ENCODE assay signal across 8 mouse cellular contexts in the genomic region with DNA sequence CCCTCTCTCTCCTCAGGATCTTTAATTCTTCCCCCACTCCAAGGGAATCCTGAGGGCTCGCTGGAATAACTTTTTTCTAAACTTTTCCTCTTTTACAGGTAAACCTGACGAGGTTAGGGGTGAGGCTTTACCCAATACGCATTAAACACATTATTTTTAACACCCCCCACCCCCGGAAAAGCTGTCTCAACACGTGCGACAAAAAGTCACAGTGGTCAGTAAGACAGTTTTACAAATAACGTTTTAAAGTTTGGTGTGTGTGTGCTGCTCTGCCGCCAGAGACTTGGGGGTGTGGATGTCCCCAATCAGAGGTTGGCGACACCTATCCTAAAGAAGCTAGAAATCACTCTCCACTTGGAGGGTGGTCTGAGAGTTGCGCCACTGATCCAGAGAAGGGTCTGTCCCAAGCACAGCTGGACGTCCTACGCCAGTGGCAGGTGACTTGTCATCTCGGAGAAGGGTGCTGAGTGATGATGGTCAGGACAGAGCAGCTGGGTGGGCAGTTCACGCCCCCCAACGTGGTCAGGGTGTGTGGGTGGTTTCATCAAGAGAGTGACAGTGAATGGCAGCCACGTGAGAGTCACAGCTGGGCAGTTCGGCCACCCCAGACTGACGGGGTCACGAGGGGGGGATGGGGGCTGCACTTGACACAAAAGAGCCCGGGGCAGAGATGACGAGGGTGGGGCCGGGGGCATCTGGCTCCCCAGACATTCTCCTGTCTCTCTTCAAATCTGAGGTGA. TPM values are rescaled to one million over a fixed set of nuclear protein-coding genes. Genes with fewer than 3 reads are reported as not detected.
DNase-seq lines count a peak whose midpoint lies in the region; ATAC-seq lines count a peak whose summit lies in the region.

No protein-coding gene starts in this region.

- no peaks in the 10 kb centered on the region for H3K9me3 ChIP-seq in heart, embryonic 15.5 days (replicated peaks)
- peaks cover 5% of the 10 kb centered on the region; the same call in 1 of the 2 replicates for H3K9me3 ChIP-seq in limb, embryonic 12.5 days
- no peaks in the 10 kb centered on the region for H3K9me3 ChIP-seq in midbrain, embryonic 15.5 days

- DNase-seq in adrenal gland, adult (ENCODE audit: inconsistent age in 2 of 2, low spot score in 1 of 2), result peak; percentile 58 to 79
- no peak for DNase-seq in adrenal gland, adult 8-10 months
- DNase-seq in thymus, postnatal 25 days, result peak; percentile 44
- no peak for DNase-seq in thymus, postnatal 0 days (ENCODE audit: low spot score)
- DNase-seq in urinary bladder, postnatal 14 days (ENCODE audit: low spot score), result no peak

- ATAC-seq in heart, embryonic 15.5 days (replicated peaks; ENCODE audit: insufficient number of reproducible peaks, insufficient read depth, low FRiP score, low read depth), result 0 out of 2 replicates have a peak, but pooled peaks have one; percentile 2
- ATAC-seq in limb, embryonic 12.5 days (ENCODE audit: insufficient number of reproducible peaks, insufficient read depth, low FRiP score, low TSS enrichment, low read depth), result no peak; the same call in 1 of the 2 replicates
- no peak for ATAC-seq in midbrain, embryonic 15.5 days (replicated peaks)

- peak overlapping the region; percentile 82 for H3K4me3 ChIP-seq in heart, embryonic 15.5 days
- peak overlapping the region; percentile 95 for H3K4me3 ChIP-seq in limb, embryonic 12.5 days (replicated peaks)
- peak overlapping the region; percentile 91 for H3K4me3 ChIP-seq in midbrain, embryonic 15.5 days

- H3K36me3 ChIP-seq in heart, embryonic 15.5 days, result peaks cover 7% of the 10 kb centered on the region
- H3K36me3 ChIP-seq in limb, embryonic 12.5 days, result peaks cover 32% of the 10 kb centered on the region
- H3K36me3 ChIP-seq in midbrain, embryonic 15.5 days (replicated peaks), result peaks cover 10% of the 10 kb centered on the region

- H3K27me3 ChIP-seq in heart, embryonic 15.5 days, result no peaks in the 10 kb centered on the region
- no peaks in the 10 kb centered on the region for H3K27me3 ChIP-seq in limb, embryonic 12.5 days
- H3K27me3 ChIP-seq in midbrain, embryonic 15.5 days (replicated peaks), result no peaks in the 10 kb centered on the region

- peak overlapping the region; percentile 95 for H3K9ac ChIP-seq in heart, embryonic 15.5 days
- H3K9ac ChIP-seq in limb, embryonic 12.5 days (replicated peaks), result peak overlapping the region; percentile 100
- H3K9ac ChIP-seq in midbrain, embryonic 15.5 days, result peak overlapping the region; percentile 100

- WGBS in heart, embryonic 15.5 days, result under 1% methylated on average over 22 of the region's 22 CpGs
- WGBS in limb, embryonic 12.5 days, result under 1% methylated on average over 22 of the region's 22 CpGs
- WGBS in midbrain, embryonic 15.5 days, result under 1% methylated on average over 22 of the region's 22 CpGs

- H3K4me1 ChIP-seq in heart, embryonic 15.5 days (replicated peaks), result peaks cover 67% of the 10 kb centered on the region
- H3K4me1 ChIP-seq in limb, embryonic 12.5 days (replicated peaks), result peaks cover 55% of the 10 kb centered on the region
- peaks cover 64% of the 10 kb centered on the region for H3K4me1 ChIP-seq in midbrain, embryonic 15.5 days

- H3K4me2 ChIP-seq in heart, embryonic 15.5 days, result peak overlapping the region; percentile 97
- peak overlapping the region; percentile 97 for H3K4me2 ChIP-seq in limb, embryonic 12.5 days
- H3K4me2 ChIP-seq in midbrain, embryonic 15.5 days, result peak overlapping the region; percentile 93

- peak overlapping the region; percentile 97 for H3K27ac ChIP-seq in heart, embryonic 15.5 days
- peak overlapping the region; percentile 100 for H3K27ac ChIP-seq in limb, embryonic 12.5 days
- peak overlapping the region; percentile 100 for H3K27ac ChIP-seq in midbrain, embryonic 15.5 days

RNA-seq across cellular contexts. Expression of a gene that starts 1.4 kb away (rescaled TPM):
- total RNA-seq in adrenal gland, adult 8-10 months (2022), result 100 to 1,000 TPM in 2 of 4 experiments, 10 to 100 TPM in 2; 89.8 to 169 (median 115) TPM
- polyA plus RNA-seq in thymus, postnatal 0 days (2015; fragmentation: Nextera tagmentation; extraction: Ambion mirVana), result 10.7 and 13.2 TPM in 2 replicates
- 14.2 and 22.9 TPM in 2 replicates for polyA plus RNA-seq in heart, embryonic 15.5 days (2015; fragmentation: Nextera tagmentation; extraction: Ambion mirVana)
- polyA plus RNA-seq in limb, embryonic 12.5 days (2016; fragmentation: Nextera tagmentation; extraction: Ambion mirVana), result 121 and 124 TPM in 2 replicates
- 98.2 and 102 TPM in 2 replicates for polyA plus RNA-seq in midbrain, embryonic 15.5 days (2015; fragmentation: Nextera tagmentation; extraction: Ambion mirVana)

RNA-seq across cellular contexts. Expression of a gene that starts 27.5 kb away (rescaled TPM):
- total RNA-seq in adrenal gland, adult 8-10 months (2022), result 100 to 1,000 TPM; 138 to 160 (median 154) TPM
- polyA plus RNA-seq in thymus, postnatal 0 days (2015; fragmentation: Nextera tagmentation; extraction: Ambion mirVana), result 194 and 211 TPM in 2 replicates
- polyA plus RNA-seq in heart, embryonic 15.5 days (2015; fragmentation: Nextera tagmentation; extraction: Ambion mirVana), result 129 and 132 TPM in 2 replicates
- 126 and 136 TPM in 2 replicates for polyA plus RNA-seq in limb, embryonic 12.5 days (2016; fragmentation: Nextera tagmentation; extraction: Ambion mirVana)
- 96.8 and 101 TPM in 2 replicates for polyA plus RNA-seq in midbrain, embryonic 15.5 days (2015; fragmentation: Nextera tagmentation; extraction: Ambion mirVana)

RNA-seq across cellular contexts. Expression of a gene that starts 27.5 kb away (rescaled TPM):
- 10 to 100 TPM in 1 of 4 experiments, 1 to 10 TPM in 3; 5.0 to 10.2 (median 6.7) TPM for total RNA-seq in adrenal gland, adult 8-10 months (2022)
- polyA plus RNA-seq in thymus, postnatal 0 days (2015; fragmentation: Nextera tagmentation; extraction: Ambion mirVana), result 6.8 and 8.3 TPM in 2 replicates
- 6.6 and 7.3 TPM in 2 replicates for polyA plus RNA-seq in heart, embryonic 15.5 days (2015; fragmentation: Nextera tagmentation; extraction: Ambion mirVana)
- 23.7 and 28.2 TPM in 2 replicates for polyA plus RNA-seq in limb, embryonic 12.5 days (2016; fragmentation: Nextera tagmentation; extraction: Ambion mirVana)
- polyA plus RNA-seq in midbrain, embryonic 15.5 days (2015; fragmentation: Nextera tagmentation; extraction: Ambion mirVana), result 278 and 308 TPM in 2 replicates

RNA-seq across cellular contexts. Expression of a gene that starts 27.6 kb away (rescaled TPM):
- 10 to 100 TPM; 53.9 to 65.7 (median 60.5) TPM for total RNA-seq in adrenal gland, adult 8-10 months (2022)
- 25.9 and 28.3 TPM in 2 replicates for polyA plus RNA-seq in thymus, postnatal 0 days (2015; fragmentation: Nextera tagmentation; extraction: Ambion mirVana)
- polyA plus RNA-seq in heart, embryonic 15.5 days (2015; fragmentation: Nextera tagmentation; extraction: Ambion mirVana), result 20.6 and 24.0 TPM in 2 replicates
- 42.5 and 42.6 TPM in 2 replicates for polyA plus RNA-seq in limb, embryonic 12.5 days (2016; fragmentation: Nextera tagmentation; extraction: Ambion mirVana)
- 32.7 and 33.5 TPM in 2 replicates for polyA plus RNA-seq in midbrain, embryonic 15.5 days (2015; fragmentation: Nextera tagmentation; extraction: Ambion mirVana)

RNA-seq across cellular contexts. Expression of a gene that starts 30.2 kb away (rescaled TPM):
- total RNA-seq in adrenal gland, adult 8-10 months (2022), result 10 to 100 TPM in 2 of 4 experiments, 1 to 10 TPM in 2; 6.3 to 16.0 (median 10.4) TPM
- 10.4 and 12.9 TPM in 2 replicates for polyA plus RNA-seq in thymus, postnatal 0 days (2015; fragmentation: Nextera tagmentation; extraction: Ambion mirVana)
- 37.3 and 40.6 TPM in 2 replicates for polyA plus RNA-seq in heart, embryonic 15.5 days (2015; fragmentation: Nextera tagmentation; extraction: Ambion mirVana)
- 24.2 and 25.4 TPM in 2 replicates for polyA plus RNA-seq in limb, embryonic 12.5 days (2016; fragmentation: Nextera tagmentation; extraction: Ambion mirVana)
- polyA plus RNA-seq in midbrain, embryonic 15.5 days (2015; fragmentation: Nextera tagmentation; extraction: Ambion mirVana), result 6.5 and 7.0 TPM in 2 replicates

Comparison
In these comparisons a context has a peak if more than half of its experiments do, and no peak if none do; other contexts are left out.
1. DNase-seq: peak in adrenal gland, adult (2 of 2) and thymus, postnatal 25 days (single experiment); none in adrenal gland, adult 8-10 months (single experiment), thymus, postnatal 0 days (single experiment) and urinary bladder, postnatal 14 days (single experiment).
2. Peak in every context shown above with its lines, with median percentiles within 50 percentile points of each other: H3K27ac ChIP-seq, H3K4me2 ChIP-seq, H3K4me3 ChIP-seq and H3K9ac ChIP-seq.